Mouse (Mus musculus) CH12.LX (cell line): ENCODE data around the gene Dcaf8. TPM values are rescaled to one million over a fixed set of nuclear protein-coding genes. Genes with fewer than 3 reads are reported as not detected.

ENCODE experiments used
- DNase-seq: peaks from one replicate; pipeline ENCODE4 v3.0.0-alpha.2; 2013; ENCODE audit errors: extremely low read depth
- H3K27ac ChIP-seq: 2 replicates; pipeline ENCODE4 v1.5.1; 2012; ENCODE audit warnings: low read depth, mild to moderate bottlenecking, control low read depth, moderate library complexity; ENCODE audit not compliant: insufficient read depth
- H3K27me3 ChIP-seq: replicated peaks from 2 replicates; pipeline ENCODE3; 2012; ENCODE audit warnings: inconsistent platforms
- H3K36me3 ChIP-seq, 2 experiments: replicated peaks in 1 of 2; 2 replicates each; pipeline versions ENCODE3 to v1.6.1; 2012; ENCODE audit warnings: inconsistent platforms in 1 of 2, low read length in 1 of 2, mild to moderate bottlenecking in 1 of 2, mixed read lengths in 1 of 2, moderate library complexity in 1 of 2; ENCODE audit not compliant: control insufficient read depth in 1 of 2, insufficient read depth in 1 of 2
- H3K4me1 ChIP-seq, 2 experiments: 2 replicates each; pipeline ENCODE4 v1.6.1; 2012; ENCODE audit warnings: inconsistent platforms in 1 of 2, moderate library complexity in 1 of 2; ENCODE audit not compliant: insufficient read depth in 2 of 2, control insufficient read depth in 1 of 2
- H3K4me2 ChIP-seq: 2 replicates; pipeline ENCODE4 v1.6.1; 2012; ENCODE audit warnings: low read depth, mild to moderate bottlenecking, control low read depth; ENCODE audit not compliant: poor library complexity, insufficient read depth, severe bottlenecking
- H3K4me3 ChIP-seq, 3 experiments: fragments of 150-350 bp in 1 of 3; sonication (generic) in 1 of 3; replicated peaks in 1 of 3; 2 replicates each; pipeline versions ENCODE3 to v1.5.1; 2011 to 2012; ENCODE audit warnings: low read depth in 2 of 3, low read length in 2 of 3, mild to moderate bottlenecking in 2 of 3, moderate library complexity in 2 of 3, control low read depth in 1 of 3, improper control_type of control experiment in 1 of 3, inconsistent platforms in 1 of 3, mixed read lengths in 1 of 3; ENCODE audit not compliant: poor library complexity in 1 of 3
- H3K79me2 ChIP-seq: replicated peaks from 2 replicates; pipeline ENCODE4 v1.6.1; 2012; ENCODE audit warnings: mild to moderate bottlenecking, moderate library complexity; ENCODE audit not compliant: control insufficient read depth, poor library complexity, insufficient read depth, severe bottlenecking; ENCODE audit errors: extremely low read depth
- H3K9ac ChIP-seq: 2 replicates; pipeline ENCODE4 v1.6.1; 2012; ENCODE audit warnings: low read depth, mild to moderate bottlenecking, control low read depth, moderate library complexity; ENCODE audit not compliant: insufficient read depth
- H3K9me3 ChIP-seq: replicated peaks from 2 replicates; pipeline ENCODE3; 2012; ENCODE audit warnings: low read length, inconsistent platforms, mixed read lengths
- BHLHE40 ChIP-seq: IDR thresholded peaks from 2 replicates; pipeline ENCODE4 v1.6.1; 2011; ENCODE audit warnings: mild to moderate bottlenecking, low read depth, low read length, improper control_type of control experiment
- CHD2 ChIP-seq: IDR thresholded peaks from 2 replicates; pipeline ENCODE4 v1.6.1; 2011; ENCODE audit warnings: low read length, improper control_type of control experiment
- MAFK ChIP-seq: IDR thresholded peaks from 2 replicates; pipeline ENCODE4 v1.6.1; 2011; ENCODE audit warnings: low read length, improper control_type of control experiment; ENCODE audit not compliant: insufficient replicate concordance
- MAX ChIP-seq: IDR thresholded peaks from 2 replicates; pipeline ENCODE4 v1.6.1; 2011; ENCODE audit warnings: low read length, improper control_type of control experiment
- NRF1 ChIP-seq: IDR thresholded peaks from 2 replicates; pipeline ENCODE4 v1.6.1; 2014; ENCODE audit warnings: low read depth, mild to moderate bottlenecking, inconsistent platforms, low read length, improper control_type of control experiment, moderate library complexity
- RCOR1 ChIP-seq: conservative IDR thresholded peaks from 2 replicates; pipeline ENCODE4 v1.6.1; 2012; ENCODE audit warnings: low read depth, mild to moderate bottlenecking, inconsistent platforms, low read length, improper control_type of control experiment
- ZKSCAN1 ChIP-seq: IDR thresholded peaks from 2 replicates; pipeline ENCODE4 v1.6.1; 2012; ENCODE audit warnings: low read depth, inconsistent platforms, low read length, improper control_type of control experiment, borderline replicate concordance
- dilution Hi-C: fragments of 300-500 bp; cut with MboI; formaldehyde crosslinking; loops from 2 replicates; pipeline ENCODE4 v1.14.3; 2020; ENCODE audit warnings: low sequenced_read_pairs; ENCODE audit not compliant: extremely low pct_unique_long_range_greater_than_20kb, extremely low pct_ligation_motif_present
- in situ Hi-C: fragments of 300-500 bp; cut with MboI; formaldehyde crosslinking; loops from 3 replicates; pipeline ENCODE4 v1.14.3; 2019; ENCODE audit warnings: low sequenced_read_pairs, low pct_ligation_motif_present, low pct_unique_long_range_greater_than_20kb, mixed read lengths
- polyA plus RNA-seq: library from polyadenylated mRNA; unstranded; fragments of >175 nt; gene quantifications from 2 replicates; pipeline ENCODE4 v1.2.1, GENCODE M21; 2012; ENCODE audit warnings: low read depth; ENCODE audit not compliant: insufficient read length
- total RNA-seq, 2 experiments: library from RNA; depleted of rRNA; stranded (reverse); fragments of 300-350 nt in 1 of 2; fragments of >200 nt in 1 of 2; gene quantifications; 2 replicates each; pipeline ENCODE4 v1.2.3; 2012 to 2014

Dcaf8 gene
- total and polyA plus RNA-seq, 3 experiments = 46.2 to 77.2 (median 58.5) TPM

- Histone ChIP-seq H3K36me3 (peaks cover 66 to 90% of the 10 kb centered on the region in 2 experiments), H3K79me2 (no peaks in the 10 kb centered on the region; the same call in 1 of the 2 replicates), H3K4me3 (no peak overlapping the region), H3K4me2 (no peak overlapping the region), H3K27me3 (no peaks in the 10 kb centered on the region), H3K9ac (no peak overlapping the region), H3K9me3 (peaks cover 1% of the 10 kb centered on the region), H3K4me1 (peaks cover 0 to 10% of the 10 kb centered on the region in 2 experiments; a peak in 1 of 4 replicates), H3K27ac (no peak overlapping the region)
- dilution Hi-C loops = no loop called here
- in situ Hi-C loops = no loop called here
- no peak for TF ChIP-seq CHD2
- no peak for TF ChIP-seq NRF1
- DNase-seq = no peak
Observed at GRCm38 (mm10) chr1:172173181-172173580, 25.3 kb downstream of the Dcaf8 start.

GRCm38 (mm10) chr1:172177791-172178190 is 29.9 kb downstream of the Dcaf8 start:
- in situ Hi-C loops = no loop called here
- peaks cover 0 to 10% of the 10 kb centered on the region in 2 experiments; a peak in 1 of 4 replicates for H3K4me1 ChIP-seq
- H3K9ac ChIP-seq = no peak overlapping the region
- DNase-seq = no peak
- H3K4me3 ChIP-seq = no peak overlapping the region
- no peak for TF ChIP-seq MAX
- no peak for TF ChIP-seq ZKSCAN1
- no peak for TF ChIP-seq CHD2
- no peak for TF ChIP-seq BHLHE40
- no peak overlapping the region for H3K4me2 ChIP-seq
- no peak overlapping the region for H3K27ac ChIP-seq
- H3K27me3 ChIP-seq = no peaks in the 10 kb centered on the region
- dilution Hi-C loops = no loop called here
- H3K79me2 ChIP-seq = no peaks in the 10 kb centered on the region
- peaks cover 54 to 88% of the 10 kb centered on the region in 2 experiments for H3K36me3 ChIP-seq
- H3K9me3 ChIP-seq = no peaks in the 10 kb centered on the region

GRCm38 (mm10) chr1:172179102-172179501 is 31.2 kb downstream of the Dcaf8 start:
- dilution Hi-C loops = no loop called here
- TF ChIP-seq MAFK (no peak), RCOR1 (no peak)
- no peak overlapping the region for H3K4me3 ChIP-seq
- no peaks in the 10 kb centered on the region for H3K79me2 ChIP-seq
- no peak overlapping the region for H3K4me2 ChIP-seq
- DNase-seq = no peak
- no peak overlapping the region for H3K27ac ChIP-seq
- peaks cover 46 to 82% of the 10 kb centered on the region in 2 experiments for H3K36me3 ChIP-seq
- no peaks in the 10 kb centered on the region for H3K27me3 ChIP-seq
- peaks cover 0 to 4% of the 10 kb centered on the region in 2 experiments; a peak in 1 of 4 replicates for H3K4me1 ChIP-seq
- no peak overlapping the region for H3K9ac ChIP-seq
- H3K9me3 ChIP-seq = no peaks in the 10 kb centered on the region
- in situ Hi-C loops = no loop called here
